Mouse (Mus musculus) neural tube, embryonic 13.5 days (tissue): ENCODE results near the gene Krt4. TPM values are rescaled to one million over a fixed set of nuclear protein-coding genes. Genes with fewer than 3 reads are reported as not detected.

Source experiments
- ATAC-seq: fragments of 200-750 bp; cut with Nextera tagmentation; 2 replicates; pipeline ENCODE4 v1.8.0; 2017; ENCODE audit warnings: low read depth, mild to moderate bottlenecking, moderate TSS enrichment, moderate library complexity
- H3K27ac ChIP-seq: fragments of 300-500 bp; sonication (generic); replicated peaks from 2 replicates; pipeline ENCODE4 v1.5.1; 2015; ENCODE audit warnings: moderate library complexity, mild to moderate bottlenecking, inconsistent platforms
- H3K27me3 ChIP-seq: fragments of 300-500 bp; sonication (generic); 2 replicates; pipeline ENCODE4 v1.6.1; 2015; ENCODE audit warnings: mild to moderate bottlenecking, inconsistent platforms
- H3K36me3 ChIP-seq: fragments of 300-500 bp; sonication (generic); 2 replicates; pipeline ENCODE4 v1.6.1; 2015; ENCODE audit warnings: mild to moderate bottlenecking, inconsistent platforms
- H3K4me1 ChIP-seq: fragments of 300-500 bp; sonication (generic); replicated peaks from 2 replicates; pipeline ENCODE4 v1.6.1; 2015; ENCODE audit warnings: inconsistent platforms
- H3K4me2 ChIP-seq: fragments of 300-500 bp; sonication (generic); 2 replicates; pipeline ENCODE4 v1.6.1; 2015; ENCODE audit warnings: inconsistent platforms, mild to moderate bottlenecking, moderate library complexity
- H3K4me3 ChIP-seq: fragments of 300-500 bp; sonication (generic); 2 replicates; pipeline ENCODE4 v1.5.1; 2015; ENCODE audit warnings: mild to moderate bottlenecking, inconsistent platforms
- H3K9ac ChIP-seq: fragments of 300-500 bp; sonication (generic); 2 replicates; pipeline ENCODE4 v1.6.1; 2015; ENCODE audit warnings: moderate library complexity, mild to moderate bottlenecking, inconsistent platforms
- H3K9me3 ChIP-seq: fragments of 300-500 bp; sonication (generic); 2 replicates; pipeline ENCODE4 v1.6.1; 2016; ENCODE audit warnings: inconsistent platforms
- WGBS: fragments of 180-500 bp; shearing (Covaris S2); methylation state at CpG from one replicate; pipeline ENCODE4 v1.1.7; 2015; 5-methylcytosine and 5-hydroxymethylcytosine counted together
- polyA plus RNA-seq: library from polyadenylated mRNA; unstranded; fragments of >200 nt; fragmentation: Nextera tagmentation; extraction: Ambion mirVana; gene quantifications from 2 replicates; pipeline ENCODE4 v1.2.1, GENCODE M21; 2015

Krt4 gene
- 0.11 TPM in 1 of 2 replicates, not detected in the other for polyA plus RNA-seq

DNA sequence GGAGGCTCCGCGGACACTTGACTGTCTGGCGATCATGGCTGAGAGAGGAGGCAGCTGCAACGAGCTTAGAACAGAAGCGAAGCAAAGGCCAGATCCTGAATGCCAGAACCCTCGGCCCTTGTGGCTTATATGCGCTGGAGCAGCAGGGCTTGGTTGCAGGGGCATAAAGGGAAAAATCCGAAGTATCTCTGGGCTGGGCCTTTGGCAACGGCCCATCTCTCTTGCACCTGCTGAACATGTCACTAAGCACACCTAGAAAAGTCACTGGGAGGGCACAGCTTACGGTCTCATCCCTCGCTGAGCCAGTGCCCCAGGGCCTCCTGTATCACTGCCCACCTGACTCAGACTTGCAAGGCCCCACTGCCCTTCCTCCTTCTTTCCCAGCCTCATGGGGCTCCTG, at the start of gene Krt4:
Gene Krt4, minus strand, starts transcription at position 101 of the 400 bp plus-strand sequence.
- 84% methylated on average over 11 of the region's 11 CpGs for WGBS

DNA sequence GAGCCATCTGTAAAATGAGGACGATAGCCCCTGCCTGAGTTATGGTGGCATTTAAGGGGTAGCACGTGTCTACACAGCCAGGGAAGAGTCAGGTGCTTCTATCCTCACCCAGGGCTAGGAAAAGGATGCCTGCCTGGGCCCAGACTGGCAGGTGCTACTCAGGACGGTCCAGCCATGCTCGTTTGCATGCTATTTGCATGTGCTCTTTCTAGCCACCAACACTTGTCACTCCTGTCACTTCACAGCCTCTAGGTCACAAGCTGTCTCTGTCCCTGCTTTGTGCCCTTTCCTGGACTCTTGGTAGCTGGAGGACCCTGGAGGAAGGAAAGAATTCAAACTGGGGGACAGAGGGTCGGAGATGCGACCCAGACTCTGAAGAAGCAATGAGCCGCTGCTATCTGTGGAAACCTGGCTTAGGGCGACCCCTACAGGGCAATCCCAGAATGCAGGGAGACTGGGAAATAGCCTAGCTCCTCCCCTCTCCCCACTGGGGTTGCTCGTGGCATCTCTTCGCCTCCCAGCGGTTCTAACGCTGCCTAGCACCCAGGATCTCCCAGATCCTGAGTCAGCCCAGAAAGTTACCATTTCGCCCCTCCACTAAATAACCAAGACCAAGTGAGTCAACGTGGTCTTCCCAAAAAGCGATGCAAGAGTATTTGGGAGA, 49.0 kb upstream of the Krt4 start:
- peak overlapping the region; percentile 7; the same call in 1 of the 2 replicates for H3K4me2 ChIP-seq
- 11% methylated on average over 15 of the region's 15 CpGs for WGBS

More for the DNA sequence above, at the start of gene Krt4:
- no peaks in the 10 kb centered on the region for H3K9me3 ChIP-seq
- H3K27ac ChIP-seq, result no peak within 1 kb of the TSS
- peaks cover 10% of the 10 kb centered on the region for H3K27me3 ChIP-seq
- H3K4me1 ChIP-seq, result peaks cover 6% of the 10 kb centered on the region
- H3K9ac ChIP-seq, result no peak within 1 kb of the TSS
- no peaks in the 10 kb centered on the region for H3K36me3 ChIP-seq
- no peak within 1 kb of the TSS for H3K4me3 ChIP-seq
- no peak within 1 kb of the TSS for H3K4me2 ChIP-seq
- ATAC-seq, result no peak

DNA sequence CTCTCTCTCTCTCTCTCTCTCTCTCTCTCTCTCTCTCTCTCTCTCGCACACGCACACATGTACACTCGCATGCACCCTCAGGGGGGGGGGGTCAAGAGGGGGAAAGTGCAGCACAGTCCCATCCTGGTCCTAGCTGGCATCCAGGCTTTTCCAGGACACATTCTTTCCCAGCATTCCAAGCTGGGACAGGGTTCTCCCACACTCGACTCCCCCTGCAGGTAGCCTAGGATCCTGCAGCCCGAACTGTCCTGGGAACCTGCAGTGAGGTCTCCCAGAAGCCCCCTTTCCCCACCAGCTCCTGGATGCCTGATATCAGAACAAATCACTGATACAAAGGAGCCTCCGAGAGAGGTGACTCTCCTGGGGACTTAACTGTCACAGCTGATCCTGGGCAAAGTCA, 46.0 kb upstream of the Krt4 start:
- no peaks in the 10 kb centered on the region for H3K9me3 ChIP-seq
- no peak for ATAC-seq
- no peak overlapping the region for H3K27ac ChIP-seq
- no peak overlapping the region for H3K4me2 ChIP-seq
- no peak overlapping the region for H3K4me3 ChIP-seq
- H3K9ac ChIP-seq, result no peak overlapping the region
- no peaks in the 10 kb centered on the region for H3K36me3 ChIP-seq
- WGBS, result 9% methylated on average over 3 of the region's 6 CpGs
- H3K4me1 ChIP-seq, result peaks cover 5% of the 10 kb centered on the region; the same call in 1 of the 2 replicates
- H3K27me3 ChIP-seq, result no peaks in the 10 kb centered on the region

More for the DNA sequence above, 49.0 kb upstream of the Krt4 start:
- H3K9me3 ChIP-seq, result no peaks in the 10 kb centered on the region
- H3K4me1 ChIP-seq, result peaks cover 29% of the 10 kb centered on the region
- H3K27me3 ChIP-seq, result no peaks in the 10 kb centered on the region
- no peaks in the 10 kb centered on the region for H3K36me3 ChIP-seq
- H3K27ac ChIP-seq, result no peak overlapping the region
- no peak overlapping the region for H3K4me3 ChIP-seq
- peak; percentile 29 for ATAC-seq
- peak overlapping the region; percentile 50; the same call in 1 of the 2 replicates for H3K9ac ChIP-seq

DNA sequence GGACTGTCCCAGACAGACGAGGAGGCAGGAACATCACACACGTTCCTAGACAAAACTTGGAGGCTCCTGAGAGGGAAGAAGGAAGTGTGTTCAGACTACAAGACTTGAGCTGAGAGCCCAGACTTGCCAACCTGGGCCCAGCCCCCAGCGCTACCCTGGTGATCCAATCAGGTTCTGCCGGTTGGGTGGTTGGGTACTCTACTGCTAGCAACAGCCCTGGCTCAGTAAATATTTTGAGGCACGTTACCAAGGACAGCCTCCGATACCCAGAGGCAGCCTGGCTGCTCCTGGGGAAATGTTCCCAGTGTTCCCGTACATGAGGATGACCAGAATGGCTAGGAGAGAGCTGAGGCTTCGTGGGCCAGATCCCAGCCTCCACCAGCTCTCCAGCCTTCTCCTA, 42.3 kb upstream of the Krt4 start:
- H3K9ac ChIP-seq, result no peak overlapping the region
- H3K4me1 ChIP-seq, result no peaks in the 10 kb centered on the region
- no peaks in the 10 kb centered on the region for H3K36me3 ChIP-seq
- ATAC-seq, result no peak
- H3K27me3 ChIP-seq, result no peaks in the 10 kb centered on the region
- WGBS, result 90% methylated on average over 8 of the region's 8 CpGs
- no peaks in the 10 kb centered on the region for H3K9me3 ChIP-seq
- no peak overlapping the region for H3K4me3 ChIP-seq
- H3K4me2 ChIP-seq, result no peak overlapping the region
- no peak overlapping the region for H3K27ac ChIP-seq

DNA sequence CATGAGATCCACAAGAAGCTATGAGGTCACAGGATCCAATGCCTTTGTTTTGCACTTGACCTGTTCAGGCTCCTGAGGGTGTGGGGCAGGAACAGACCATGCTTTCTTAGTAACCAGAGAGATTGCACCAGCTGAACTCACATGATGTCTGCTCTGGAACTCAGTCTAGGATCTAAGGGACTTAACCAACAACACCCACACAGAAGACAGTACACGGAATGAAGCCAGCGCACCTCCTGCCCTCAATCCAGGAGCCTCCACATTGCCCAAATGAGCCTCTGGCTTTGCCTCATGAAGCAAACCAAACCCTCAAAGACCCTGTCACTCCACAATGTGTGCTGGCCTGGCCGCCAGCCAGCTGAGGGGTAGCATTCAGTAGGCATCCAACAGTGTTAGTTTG, 34.4 kb upstream of the Krt4 start:
- 95% methylated on average over 3 of the region's 3 CpGs for WGBS
- Histone ChIP-seq H3K4me2 (no peak overlapping the region), H3K9me3 (no peaks in the 10 kb centered on the region), H3K27ac (no peak overlapping the region), H3K4me3 (no peak overlapping the region), H3K9ac (no peak overlapping the region), H3K27me3 (no peaks in the 10 kb centered on the region), H3K36me3 (no peaks in the 10 kb centered on the region), H3K4me1 (no peaks in the 10 kb centered on the region)
- no peak for ATAC-seq

DNA sequence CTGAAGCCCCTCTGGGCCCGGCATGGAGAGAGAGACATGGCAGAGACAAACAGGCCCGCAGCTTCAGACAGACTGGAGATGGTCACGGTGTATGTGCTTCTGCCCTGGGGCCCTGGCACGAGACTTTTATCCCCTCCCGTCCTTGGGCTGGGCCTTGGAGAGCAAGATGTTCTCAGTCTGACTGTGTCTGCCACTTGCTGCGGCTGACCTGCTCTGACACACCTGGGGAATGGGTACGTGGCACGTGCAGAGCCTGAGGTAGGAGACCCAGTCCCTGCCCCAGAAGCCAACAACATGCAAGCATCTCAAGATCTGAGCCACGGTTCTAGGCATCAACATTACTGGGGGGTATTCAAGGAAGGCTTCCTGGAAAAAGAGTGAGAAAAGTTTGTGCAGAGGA, 29.7 kb upstream of the Krt4 start, which contains the start of gene Krt78:
Gene Krt78, minus strand, starts transcription at position 101 of the 400 bp plus-strand sequence.
- Histone ChIP-seq H3K4me1 (no peaks in the 10 kb centered on the region), H3K9me3 (no peaks in the 10 kb centered on the region), H3K4me3 (no peak within 1 kb of the TSS), H3K27ac (no peak within 1 kb of the TSS), H3K36me3 (no peaks in the 10 kb centered on the region), H3K9ac (no peak within 1 kb of the TSS), H3K4me2 (no peak within 1 kb of the TSS), H3K27me3 (no peaks in the 10 kb centered on the region)
- WGBS, result 89% methylated on average over 9 of the region's 9 CpGs
- ATAC-seq, result no peak

DNA sequence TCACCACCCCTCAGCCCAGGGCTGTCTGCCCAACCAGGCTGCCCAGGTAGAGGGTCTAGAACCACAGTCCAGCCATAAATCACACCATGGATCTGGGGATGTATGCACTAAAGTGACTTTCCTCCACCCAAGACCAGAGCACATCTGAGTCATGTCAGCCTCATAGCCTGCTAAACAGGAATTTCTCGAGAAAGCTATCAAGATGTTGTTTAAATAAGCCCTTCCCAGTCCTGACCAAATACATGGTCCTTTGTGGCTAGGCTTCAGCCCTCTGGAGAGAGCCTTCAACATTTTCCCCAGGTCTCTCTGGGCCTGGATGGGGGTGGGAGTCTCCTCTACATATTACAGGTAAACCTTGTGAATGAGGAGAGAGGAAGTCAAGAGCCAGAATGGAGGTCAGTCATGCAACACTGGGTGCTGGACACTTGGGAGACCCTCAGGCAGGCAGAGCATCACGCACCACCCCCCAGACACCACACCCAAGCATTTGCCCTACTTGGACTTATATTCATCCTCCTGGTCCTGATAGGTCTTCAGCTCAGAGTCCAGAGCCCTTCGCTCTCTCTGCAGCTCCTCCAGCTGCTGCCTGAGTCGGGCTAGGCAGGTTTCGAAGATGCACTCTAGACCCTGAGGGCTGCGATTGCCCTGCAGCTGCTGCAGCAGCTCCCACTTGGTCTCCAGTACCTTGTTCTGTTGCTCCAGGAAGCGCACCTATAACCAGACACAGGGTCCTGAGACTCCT, 28.4 kb upstream of the Krt4 start:
- Histone ChIP-seq H3K4me1 (no peaks in the 10 kb centered on the region), H3K9ac (no peak overlapping the region), H3K27me3 (no peaks in the 10 kb centered on the region), H3K36me3 (no peaks in the 10 kb centered on the region), H3K4me3 (no peak overlapping the region), H3K27ac (no peak overlapping the region), H3K9me3 (no peaks in the 10 kb centered on the region), H3K4me2 (no peak overlapping the region)
- 92% methylated on average over 7 of the region's 7 CpGs for WGBS
- ATAC-seq, result no peak

DNA sequence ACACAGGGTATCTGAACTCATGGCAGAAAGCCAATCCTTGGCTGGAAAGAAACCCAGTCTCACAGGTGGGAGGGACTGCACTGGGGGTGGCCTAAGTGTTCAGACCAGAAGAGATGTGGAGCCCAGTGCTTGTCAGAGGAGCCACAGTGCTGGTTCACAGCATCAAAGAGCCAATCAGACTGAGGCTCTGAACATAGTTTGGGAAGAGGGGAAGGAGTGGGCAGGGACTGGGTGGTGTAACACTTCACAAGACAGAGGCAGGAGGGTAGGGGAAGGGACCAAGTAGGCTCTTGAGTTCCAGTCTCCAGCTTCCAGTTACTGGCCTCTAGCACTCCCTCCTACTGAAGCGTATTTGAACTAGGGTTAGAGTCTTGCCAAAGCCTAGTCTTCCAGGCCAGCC, 20.9 kb upstream of the Krt4 start:
- WGBS, result 87% methylated on average over 1 of the region's 1 CpGs

DNA sequence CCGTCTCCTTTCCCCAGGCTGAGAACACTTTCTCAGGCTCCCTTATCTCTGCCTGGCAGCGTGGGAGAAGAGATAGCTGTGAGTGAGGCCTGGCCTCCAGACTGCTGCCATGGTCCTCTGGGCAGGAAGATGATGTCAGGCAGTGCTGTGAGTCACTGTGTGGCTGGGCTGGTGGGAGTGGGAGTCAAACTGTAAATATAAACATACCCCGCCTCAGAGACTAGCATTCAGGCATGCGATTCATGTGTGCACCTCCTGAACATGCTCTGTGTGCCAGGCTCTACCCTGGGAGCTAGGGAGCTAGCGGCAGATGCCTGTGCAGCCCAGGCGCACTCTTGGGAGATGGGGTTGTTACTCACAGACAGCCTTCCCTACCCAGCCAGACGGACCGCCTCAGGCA, 17.4 kb upstream of the Krt4 start:
- H3K4me1 ChIP-seq, result peaks cover 6% of the 10 kb centered on the region
- no peaks in the 10 kb centered on the region for H3K36me3 ChIP-seq
- H3K27ac ChIP-seq, result no peak overlapping the region
- ATAC-seq, result no peak
- H3K4me2 ChIP-seq, result no peak overlapping the region
- no peak overlapping the region for H3K4me3 ChIP-seq
- 65% methylated on average over 8 of the region's 8 CpGs for WGBS
- H3K9ac ChIP-seq, result no peak overlapping the region
- no peaks in the 10 kb centered on the region for H3K27me3 ChIP-seq
- no peaks in the 10 kb centered on the region for H3K9me3 ChIP-seq

More for the DNA sequence above, 20.9 kb upstream of the Krt4 start:
- no peaks in the 10 kb centered on the region for H3K27me3 ChIP-seq
- peaks cover 6% of the 10 kb centered on the region for H3K4me1 ChIP-seq
- H3K27ac ChIP-seq, result no peak overlapping the region
- no peaks in the 10 kb centered on the region for H3K9me3 ChIP-seq
- no peak overlapping the region for H3K4me2 ChIP-seq
- H3K4me3 ChIP-seq, result no peak overlapping the region
- no peak overlapping the region for H3K9ac ChIP-seq
- ATAC-seq, result no peak
- H3K36me3 ChIP-seq, result no peaks in the 10 kb centered on the region

DNA sequence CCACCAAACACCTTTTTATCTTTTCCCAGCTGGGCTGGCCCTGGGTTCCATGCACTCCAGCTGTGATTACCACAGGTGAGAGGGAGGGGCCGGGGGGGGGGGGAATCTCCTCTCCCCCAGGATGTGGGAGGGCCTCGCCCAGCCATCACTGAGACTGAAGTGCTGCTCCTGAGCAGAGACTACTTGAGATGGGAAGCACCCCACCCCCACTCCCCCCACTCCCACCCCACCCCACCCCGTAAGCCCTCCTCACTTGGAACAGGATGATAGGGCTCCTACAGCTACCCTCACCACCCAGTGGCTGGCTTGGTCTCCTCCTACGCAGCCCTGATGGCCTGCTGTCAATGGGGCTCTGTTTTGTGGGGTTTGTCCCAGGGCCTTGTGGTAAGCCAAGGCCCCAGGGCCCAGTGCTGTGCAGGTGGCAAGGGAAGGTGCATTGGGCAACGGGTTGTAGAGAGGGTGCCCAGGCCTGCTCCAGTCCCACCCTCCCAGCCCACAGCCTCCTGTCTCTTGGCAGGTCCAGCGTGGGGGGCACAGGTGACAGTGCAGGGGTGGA, 15.8 kb upstream of the Krt4 start, which contains the start of gene Krt79:
Gene Krt79, minus strand, starts transcription at position 51 of the 556 bp plus-strand sequence.
- no peak for ATAC-seq
- Histone ChIP-seq H3K4me3 (no peak within 1 kb of the TSS), H3K27me3 (no peaks in the 10 kb centered on the region)

DNA sequence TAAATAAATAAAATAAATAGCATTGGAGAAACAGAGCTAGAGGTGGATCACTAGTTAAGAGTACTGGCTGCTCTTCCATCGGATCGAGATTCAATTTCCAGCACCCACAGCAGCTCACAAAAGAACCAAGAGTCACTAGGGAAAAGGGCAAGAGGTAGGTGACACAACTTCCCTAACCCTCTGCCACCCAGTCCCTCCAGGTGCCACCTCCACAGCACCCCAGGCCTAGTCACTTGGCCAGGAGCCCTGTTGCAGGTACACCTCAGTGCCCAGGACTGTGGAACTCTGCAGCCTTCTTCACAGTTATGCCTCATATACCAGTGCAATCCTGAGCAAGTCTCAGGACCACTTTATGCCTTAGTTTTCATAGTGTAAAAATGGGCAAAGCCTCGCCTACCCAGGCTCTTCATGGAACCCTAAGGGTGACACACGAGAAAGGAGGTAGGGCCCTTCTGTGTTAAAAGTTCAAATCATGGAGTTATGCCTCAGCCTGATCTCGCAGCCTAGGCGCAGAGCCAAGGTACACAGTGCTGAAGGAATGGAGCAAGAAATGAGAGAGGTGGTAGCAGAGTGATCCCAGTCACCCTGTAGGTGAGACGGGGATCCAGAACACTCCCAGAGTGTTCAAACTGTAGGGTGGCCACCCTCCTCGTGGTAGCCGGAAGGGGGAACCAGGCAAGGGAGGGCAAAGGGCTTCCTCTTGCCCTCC, 14.2 kb upstream of the Krt4 start:
- H3K9me3 ChIP-seq, result no peaks in the 10 kb centered on the region

More for the DNA sequence above, 15.8 kb upstream of the Krt4 start, which contains the start of gene Krt79:
- Histone ChIP-seq H3K27ac (no peak within 1 kb of the TSS), H3K4me1 (peaks cover 6% of the 10 kb centered on the region), H3K36me3 (no peaks in the 10 kb centered on the region), H3K9ac (no peak within 1 kb of the TSS), H3K9me3 (no peaks in the 10 kb centered on the region), H3K4me2 (no peak within 1 kb of the TSS)
- 63% methylated on average over 6 of the region's 6 CpGs for WGBS

DNA sequence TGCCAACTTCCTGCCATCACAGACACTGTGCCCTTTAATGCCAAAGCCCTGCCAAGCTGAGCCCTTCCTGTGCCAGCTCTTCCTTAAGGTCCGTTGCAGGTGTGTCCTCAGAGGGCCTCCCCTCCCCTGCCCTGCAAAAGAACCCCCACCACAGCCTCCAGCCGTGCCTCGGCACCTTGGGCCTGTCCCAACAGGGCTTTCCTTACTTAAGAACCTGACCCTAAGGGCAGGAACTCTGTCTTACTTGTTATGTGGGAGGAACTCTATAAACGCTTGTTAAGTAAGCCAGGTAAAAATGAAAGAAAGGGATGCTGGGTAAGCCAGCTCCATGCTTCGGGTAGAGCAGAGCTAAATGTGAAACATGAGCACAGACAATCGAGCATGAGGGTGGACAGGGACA, 8.5 kb upstream of the Krt4 start:
- H3K27me3 ChIP-seq, result peaks cover 28% of the 10 kb centered on the region
- peaks cover 13% of the 10 kb centered on the region for H3K4me1 ChIP-seq
- no peak overlapping the region for H3K27ac ChIP-seq
- no peak for ATAC-seq
- no peaks in the 10 kb centered on the region for H3K9me3 ChIP-seq
- no peak overlapping the region for H3K4me2 ChIP-seq
- no peaks in the 10 kb centered on the region for H3K36me3 ChIP-seq
- no peak overlapping the region for H3K9ac ChIP-seq
- no peak overlapping the region for H3K4me3 ChIP-seq
- 82% methylated on average over 6 of the region's 6 CpGs for WGBS

More for the DNA sequence above, 14.2 kb upstream of the Krt4 start:
- Histone ChIP-seq H3K9ac (no peak overlapping the region), H3K4me1 (peaks cover 6% of the 10 kb centered on the region), H3K4me2 (no peak overlapping the region), H3K27ac (no peak overlapping the region), H3K4me3 (no peak overlapping the region), H3K36me3 (no peaks in the 10 kb centered on the region), H3K27me3 (no peaks in the 10 kb centered on the region)
- ATAC-seq, result no peak
- WGBS, result 87% methylated on average over 9 of the region's 9 CpGs
